Mouse (Mus musculus) brain, adult 2 months (tissue): ENCODE measurements around the gene Gtf2i.

Experiments
- DNase-seq: peaks from one replicate; pipeline ENCODE4 v3.0.0; 2011; ENCODE audit warnings: low read depth, low spot score

Gene Gtf2i

DNA sequence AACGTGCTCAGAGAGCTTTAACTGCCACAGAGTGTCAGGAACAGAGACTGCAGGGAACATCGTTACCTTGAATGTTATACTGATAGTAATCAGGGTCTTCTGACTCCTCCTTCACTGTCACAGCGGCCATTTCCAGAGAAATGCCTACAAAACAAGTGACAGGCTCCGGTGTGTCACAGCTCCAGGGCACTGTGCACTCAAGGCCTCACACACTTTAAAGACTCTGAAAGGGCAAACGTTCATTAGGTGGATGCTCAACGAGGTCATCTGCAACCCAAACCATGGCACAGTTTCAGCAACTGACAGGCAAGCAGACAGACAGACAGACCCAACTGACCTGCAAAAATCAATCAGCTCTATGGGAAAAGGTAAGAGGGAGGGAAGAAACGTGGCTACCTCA lies 35.2 kb downstream of the Gtf2i start:
- DNase-seq = no peak

DNA sequence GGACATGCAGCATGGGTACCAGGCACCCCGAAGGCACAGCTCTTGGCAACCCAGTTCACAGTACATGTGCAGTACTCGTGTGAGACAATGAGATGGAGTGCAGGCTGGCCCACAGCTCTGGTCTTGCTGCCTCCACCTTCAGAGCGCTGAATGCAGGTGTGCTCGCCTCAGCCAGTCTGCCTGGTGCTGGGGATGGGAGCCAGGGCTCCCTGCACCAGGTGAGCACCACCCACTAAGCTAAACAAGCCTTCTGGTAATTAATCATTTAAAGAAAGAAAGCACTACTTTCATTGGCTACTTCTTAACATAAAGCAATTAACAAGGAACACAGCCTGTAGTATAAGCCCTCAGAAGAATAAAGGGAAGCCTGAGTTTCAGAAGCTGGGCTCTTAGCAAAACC lies 37.5 kb downstream of the Gtf2i start:
- no peak for DNase-seq

DNA sequence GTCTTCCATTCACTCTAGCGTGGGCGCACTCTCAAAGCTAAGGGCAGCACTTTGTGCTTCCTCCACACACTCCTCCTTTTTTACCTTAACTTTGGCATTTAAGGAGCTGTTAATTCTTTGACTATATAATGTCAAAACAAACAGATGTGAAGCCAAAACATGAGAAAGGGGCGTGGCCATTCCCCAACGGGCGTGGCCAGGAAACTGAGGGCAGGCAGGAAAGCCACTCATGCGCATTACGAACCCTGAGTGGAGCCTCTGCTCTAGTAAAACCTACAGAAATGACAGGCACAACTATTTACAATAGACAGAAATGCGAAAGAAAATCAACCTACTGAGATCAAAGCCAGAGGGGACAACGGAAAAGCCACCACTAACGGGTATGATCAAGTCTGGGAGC lies 39.0 kb downstream of the Gtf2i start:
- DNase-seq = no peak

DNA sequence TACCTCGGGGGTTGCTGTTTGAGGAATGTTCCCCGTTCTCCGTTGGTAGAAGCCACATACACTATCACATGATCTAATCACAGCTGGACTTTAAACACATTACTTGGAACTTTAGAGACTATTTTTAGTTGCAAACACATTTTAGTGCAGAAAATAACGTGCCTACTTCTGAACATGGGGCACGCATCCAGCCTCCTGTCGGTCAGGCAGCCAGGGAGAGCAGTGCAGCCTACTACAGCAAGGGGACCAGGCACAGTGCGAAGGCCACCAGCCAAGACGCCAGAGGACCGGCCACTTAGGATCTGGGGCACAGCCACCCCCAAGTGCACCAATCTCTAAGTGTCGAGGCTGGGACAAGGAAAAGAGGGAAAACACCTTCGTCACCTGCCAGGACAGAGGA lies 39.5 kb downstream of the Gtf2i start:
- peak; percentile 38 for DNase-seq

DNA sequence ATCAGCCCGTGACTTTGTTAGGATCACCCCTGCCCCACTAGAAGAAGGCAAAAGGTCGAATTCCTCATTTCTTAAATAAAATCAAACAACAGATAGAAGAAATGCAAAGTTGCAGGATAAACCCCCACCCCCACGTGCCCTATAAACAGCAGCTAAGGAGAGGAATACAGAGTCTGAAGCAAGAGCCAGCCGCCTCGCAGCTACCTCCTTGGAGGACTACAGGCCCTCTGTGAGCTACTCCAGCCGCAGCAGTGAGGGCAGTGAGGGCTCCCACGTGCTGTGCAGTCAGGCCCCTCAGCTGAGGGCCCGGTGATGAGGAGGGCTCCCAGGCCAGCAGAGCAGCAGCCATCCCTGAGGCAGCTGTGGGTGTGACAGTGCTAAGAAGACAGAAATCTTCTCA lies 40.8 kb downstream of the Gtf2i start:
- no peak for DNase-seq

DNA sequence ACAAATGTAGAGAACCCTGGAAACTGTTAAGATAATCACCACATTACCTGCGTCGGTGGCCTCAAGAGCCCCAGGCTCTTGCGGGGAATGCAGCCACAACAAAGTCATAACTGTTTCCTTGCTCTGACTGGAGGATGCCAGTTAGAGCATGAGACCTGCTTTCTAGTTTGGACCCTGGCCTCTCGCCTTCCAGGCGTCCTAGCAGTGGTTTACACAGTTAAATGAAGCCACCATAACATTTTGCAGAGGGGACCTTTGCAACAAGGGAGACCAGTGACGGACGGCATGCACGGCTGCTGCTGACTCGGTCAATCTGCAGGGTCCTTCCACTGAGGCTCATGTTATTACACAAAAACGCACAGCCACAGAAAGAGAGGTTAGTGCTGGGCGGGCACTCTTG lies 41.8 kb downstream of the Gtf2i start:
- DNase-seq = no peak

DNA sequence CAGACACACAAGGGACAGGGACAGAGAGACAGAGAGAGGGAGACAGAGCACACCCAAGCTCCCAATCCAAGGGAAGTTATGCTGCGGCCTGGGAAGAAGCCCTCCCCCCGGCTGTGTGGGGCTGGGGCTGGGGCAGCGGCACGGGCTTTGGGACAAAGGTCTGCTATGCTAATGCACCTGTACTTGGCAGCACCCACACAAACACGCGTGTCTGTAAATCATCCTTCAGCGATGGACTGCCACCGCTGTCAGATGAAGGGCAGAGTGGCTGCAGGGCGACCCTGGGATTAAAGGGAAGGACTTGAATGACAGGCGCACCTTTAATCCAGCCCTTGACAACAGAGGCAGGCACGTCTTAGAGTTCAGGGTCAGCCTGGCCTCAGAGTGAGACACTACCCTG lies 43.1 kb downstream of the Gtf2i start:
- DNase-seq = no peak

DNA sequence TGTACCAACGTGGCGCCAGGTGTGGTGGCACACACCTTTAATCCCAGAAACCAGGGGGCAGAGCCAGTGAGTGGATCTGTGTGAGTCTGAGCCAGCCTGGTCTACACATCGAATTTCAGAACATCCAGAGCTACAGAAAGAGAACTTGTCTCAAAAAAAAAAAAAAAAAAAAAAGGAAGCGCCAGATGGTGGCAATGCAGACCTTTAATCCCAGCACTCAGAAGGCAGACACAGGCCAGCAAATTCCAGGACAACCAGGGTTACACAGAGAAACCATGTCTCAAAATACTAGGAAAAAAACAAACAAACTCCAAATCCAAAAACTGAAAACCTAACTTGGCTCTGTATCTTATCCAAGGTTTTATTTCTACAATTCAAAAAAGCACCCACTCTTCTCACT lies 44.0 kb downstream of the Gtf2i start:
- DNase-seq = peak; percentile 37

DNA sequence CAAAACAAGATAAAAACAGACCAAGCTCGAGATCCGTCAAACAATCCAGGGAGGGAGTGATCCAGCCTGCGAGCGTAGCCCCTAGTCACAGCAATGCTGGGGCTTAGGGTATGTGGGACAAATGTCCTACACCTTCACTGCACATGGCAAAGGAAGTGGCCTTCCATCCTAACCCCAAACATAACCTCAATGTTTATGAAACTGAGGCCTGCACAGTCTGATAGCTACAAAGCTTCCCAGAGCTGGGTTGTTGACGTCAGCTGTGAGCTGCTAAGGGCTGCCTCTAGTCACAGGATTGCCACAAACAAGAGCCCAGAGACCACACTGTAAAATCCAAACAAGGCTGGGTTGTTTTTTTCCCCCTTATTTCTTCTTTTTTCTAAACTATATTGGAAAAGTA lies 44.8 kb downstream of the Gtf2i start:
- DNase-seq = no peak

DNA sequence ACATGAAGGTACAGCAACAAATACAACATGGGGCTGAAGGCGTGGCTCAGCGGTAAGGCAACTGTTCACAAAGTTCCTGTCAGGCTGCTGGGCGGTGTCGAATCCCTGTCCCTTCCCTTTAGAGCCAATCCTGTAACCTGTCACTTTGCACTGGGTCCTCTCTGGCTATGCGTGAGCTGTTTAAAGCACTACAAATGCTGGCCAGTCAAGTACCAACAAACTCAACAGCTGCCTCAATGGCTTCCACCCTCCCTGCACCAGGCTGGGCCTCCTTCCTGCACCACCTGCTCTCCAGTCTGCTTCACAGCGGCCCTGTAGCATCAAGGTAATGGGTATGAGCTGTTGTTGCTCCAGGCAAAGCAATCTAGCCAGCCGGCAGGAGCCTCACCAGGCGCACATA lies 45.8 kb downstream of the Gtf2i start:
- DNase-seq = peak; percentile 42

DNA sequence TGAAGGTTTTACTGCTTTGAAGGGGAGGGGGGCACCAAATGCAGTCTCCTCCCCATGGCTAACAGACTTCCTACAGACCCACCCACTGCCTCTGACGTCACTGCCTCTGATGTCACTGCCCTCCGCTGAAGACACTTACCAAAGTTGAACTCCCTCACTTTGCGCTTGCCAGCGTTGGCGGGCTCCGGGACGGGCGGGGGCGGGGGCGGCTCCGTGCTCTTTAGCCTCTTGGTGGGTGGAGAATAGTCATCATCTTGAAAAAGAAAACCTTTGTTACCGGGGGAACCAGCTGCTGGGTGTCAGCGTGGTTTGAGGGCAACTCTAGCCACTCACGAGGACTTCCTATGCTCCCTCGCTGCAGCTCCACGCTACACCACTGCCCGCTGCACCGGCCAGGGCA lies 48.2 kb downstream of the Gtf2i start:
- peak; percentile 66 for DNase-seq

DNA sequence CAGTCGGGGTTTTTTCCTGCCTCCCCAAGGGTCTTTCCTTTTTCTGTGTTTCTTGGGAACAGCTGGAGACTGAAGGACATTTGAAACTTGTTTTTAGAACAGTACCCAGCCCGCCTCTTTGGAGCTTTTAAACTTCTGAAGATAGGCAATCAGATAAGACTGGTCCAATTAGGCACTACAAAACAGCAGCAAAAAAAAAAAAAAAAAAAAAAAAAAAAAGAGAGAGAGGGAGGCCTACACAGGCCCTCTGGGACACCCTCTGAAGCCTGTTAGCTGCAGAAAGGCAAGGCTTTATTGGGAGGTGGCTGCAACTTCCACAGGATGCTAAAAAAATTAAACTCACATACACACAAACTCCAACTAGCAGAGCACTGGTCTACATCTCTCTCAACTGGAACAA lies 48.7 kb downstream of the Gtf2i start:
- no peak for DNase-seq

DNA sequence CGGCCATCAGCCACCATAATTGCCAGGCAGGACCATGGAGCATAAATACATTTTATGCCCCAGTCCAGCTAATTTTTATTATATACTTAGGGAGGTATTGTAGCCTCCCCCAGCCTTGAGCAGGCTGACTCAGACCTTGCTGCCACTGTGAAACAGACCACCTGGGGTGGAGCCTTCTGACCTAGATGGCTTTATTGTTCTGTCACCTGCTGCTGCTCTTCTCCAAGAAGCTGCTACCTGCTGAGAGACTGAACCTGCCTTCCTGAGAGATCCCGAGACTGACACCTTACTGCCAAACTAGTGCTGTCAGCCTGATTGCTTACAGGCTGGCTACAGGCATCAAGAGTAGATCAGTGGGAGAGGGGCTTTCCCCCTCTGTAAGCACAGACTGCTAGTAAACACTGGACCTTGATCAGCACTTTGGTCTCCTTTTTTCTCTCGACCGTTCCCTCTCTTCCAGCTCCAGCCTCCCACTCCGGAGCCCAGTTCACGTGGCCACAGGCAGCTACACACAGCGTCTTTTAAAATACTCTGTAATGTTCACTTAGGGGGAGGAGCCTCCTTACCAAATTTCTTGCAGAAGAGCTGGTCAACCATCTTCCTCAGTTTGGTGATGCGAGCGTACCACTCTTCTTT lies 54.4 kb downstream of the Gtf2i start:
- peak; percentile 70 for DNase-seq

DNA sequence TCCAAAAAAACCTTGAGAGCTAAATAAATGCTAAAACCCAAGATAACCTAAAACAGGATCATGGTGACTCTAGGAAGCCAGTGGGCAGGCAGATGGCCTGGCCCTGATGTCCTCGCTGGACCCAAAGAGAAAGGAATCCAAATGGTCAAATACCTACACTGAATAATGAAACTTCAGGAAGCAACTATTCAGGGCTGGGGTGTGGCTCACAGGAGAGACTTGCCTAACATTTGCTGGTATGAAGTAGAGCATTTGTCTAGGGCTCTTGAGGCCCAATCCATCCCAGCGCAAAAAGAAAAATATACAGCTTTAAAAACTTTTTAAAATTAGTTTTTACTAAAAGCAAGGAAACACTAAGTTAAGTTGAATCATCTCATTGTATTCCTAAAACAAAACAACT lies 55.6 kb downstream of the Gtf2i start:
- DNase-seq = no peak

DNA sequence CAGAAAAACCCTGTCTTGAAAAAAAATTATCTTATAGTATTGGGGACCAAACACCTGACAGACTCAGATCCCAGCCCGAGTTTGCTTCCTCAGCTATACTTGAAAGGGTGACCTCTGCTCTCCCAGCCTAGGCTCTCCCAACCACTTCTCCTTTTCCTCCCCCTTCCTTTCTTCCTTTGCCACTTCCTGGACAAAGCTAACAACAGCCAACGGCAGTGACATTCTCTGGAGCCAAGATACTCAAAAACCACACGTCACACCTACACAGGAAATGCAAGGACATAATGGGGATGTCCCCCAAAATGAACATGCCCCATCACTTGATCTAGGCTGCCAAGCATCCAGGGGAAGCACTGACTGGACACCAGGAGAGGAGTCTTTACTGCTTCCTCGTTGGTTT lies 56.2 kb downstream of the Gtf2i start:
- no peak for DNase-seq

DNA sequence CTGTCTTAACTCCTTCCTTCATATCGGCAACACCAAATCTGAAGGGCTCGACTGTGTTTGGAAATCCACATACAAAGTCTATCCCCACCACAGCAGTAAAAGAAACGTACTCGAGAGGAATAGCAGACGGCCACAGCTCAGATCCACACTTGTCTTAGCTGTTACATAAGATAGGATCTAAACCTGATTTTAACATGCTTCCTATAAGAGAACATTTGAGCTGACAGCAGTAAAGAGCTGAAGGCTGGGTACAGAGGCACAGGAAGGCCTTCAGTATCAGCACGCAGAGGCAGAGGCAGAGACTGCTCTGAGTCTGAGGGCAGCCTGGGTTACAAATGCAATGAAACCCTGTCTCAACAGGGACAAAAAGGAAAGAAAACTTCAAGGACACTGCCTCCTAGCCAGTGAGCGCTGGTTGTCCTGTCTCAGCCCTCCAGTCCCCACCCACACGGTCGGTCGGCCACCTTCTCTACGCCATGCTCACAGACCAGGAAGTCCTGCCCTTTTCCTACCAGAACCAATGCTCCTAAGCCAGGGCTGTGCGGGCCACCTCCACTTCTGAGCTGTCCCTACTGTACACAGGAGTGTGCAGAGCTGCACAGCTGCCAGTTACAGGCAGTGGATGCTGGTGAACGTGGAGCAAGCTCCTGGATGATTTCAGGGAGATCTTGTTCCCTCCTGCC lies 57.1 kb downstream of the Gtf2i start:
- DNase-seq = peak; percentile 51

DNA sequence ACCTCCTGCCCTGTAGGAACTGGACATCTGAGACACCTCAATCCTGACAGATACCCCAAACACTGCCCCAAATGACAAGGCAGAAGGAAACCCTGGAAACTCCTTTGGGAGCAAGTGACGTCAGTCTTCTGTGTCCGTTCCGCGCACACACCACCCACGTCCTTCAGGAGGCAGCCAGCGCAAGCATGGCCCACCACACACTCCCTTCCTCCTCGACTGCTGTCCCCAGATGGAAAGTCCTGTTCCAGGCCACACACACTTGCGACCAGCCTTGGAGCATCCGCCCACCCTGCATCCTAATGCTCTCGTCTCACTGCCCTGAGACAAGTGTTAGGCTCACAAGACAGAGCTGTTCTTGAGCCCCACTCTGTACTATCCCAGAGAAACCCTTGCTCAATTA lies 59.3 kb downstream of the Gtf2i start:
- peak; percentile 59 for DNase-seq

DNA sequence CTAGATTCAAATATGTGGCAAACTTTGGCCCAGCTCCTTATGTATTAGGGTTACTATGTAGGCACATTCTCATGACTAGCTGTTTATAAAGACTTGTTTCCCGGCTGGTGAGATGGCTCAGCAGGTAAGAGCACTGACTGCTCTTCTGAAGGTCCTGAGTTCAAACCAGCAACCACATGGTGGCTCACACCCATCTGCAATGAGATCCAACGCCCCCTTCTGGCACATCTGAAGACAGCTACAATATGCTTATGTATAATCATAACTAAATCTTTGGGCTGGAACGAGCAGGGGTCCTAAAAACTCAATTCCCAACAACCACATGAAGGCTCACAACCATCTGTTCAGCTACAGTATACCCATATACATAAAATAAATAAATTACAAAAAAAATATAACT lies 60.8 kb downstream of the Gtf2i start:
- no peak for DNase-seq

DNA sequence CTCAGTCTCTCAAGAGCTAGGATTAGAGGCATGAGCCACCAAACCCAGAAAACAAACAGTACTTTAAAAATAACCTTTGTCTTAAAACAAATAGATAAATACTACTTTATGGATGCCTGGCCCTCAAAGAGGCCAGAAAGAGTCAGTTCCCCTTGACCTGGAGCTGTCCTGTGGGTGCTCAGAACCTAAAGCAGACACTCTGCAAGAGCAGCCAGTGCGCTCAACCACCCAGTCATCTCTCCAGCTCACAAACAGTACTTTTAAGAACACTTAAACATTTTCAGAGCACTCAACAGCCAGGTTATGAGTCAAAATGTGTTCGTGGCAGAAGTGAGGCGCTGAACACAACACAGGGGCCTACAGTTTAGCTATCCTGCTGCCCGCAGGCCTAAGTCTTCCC lies 63.5 kb downstream of the Gtf2i start:
- no peak for DNase-seq

DNA sequence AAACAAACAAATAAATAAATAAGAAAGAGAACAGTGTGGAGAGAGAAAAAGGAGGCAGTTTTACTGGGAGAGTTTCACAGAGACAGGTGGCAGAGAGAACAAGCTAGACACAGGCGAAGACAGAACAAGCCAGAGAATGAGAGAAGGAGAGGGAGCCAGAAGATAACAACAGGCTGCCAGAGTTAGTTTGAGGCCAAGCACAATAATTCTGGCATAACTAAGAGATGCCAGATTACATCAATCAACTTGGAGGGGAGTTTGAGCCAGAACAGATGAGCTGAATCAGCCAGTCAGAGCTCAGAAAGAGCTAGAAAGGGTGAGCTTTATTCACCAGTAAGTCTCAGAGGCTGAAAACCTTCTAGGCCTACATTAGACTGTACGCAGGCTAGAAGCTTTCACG lies 64.0 kb downstream of the Gtf2i start:
- DNase-seq = no peak

DNA sequence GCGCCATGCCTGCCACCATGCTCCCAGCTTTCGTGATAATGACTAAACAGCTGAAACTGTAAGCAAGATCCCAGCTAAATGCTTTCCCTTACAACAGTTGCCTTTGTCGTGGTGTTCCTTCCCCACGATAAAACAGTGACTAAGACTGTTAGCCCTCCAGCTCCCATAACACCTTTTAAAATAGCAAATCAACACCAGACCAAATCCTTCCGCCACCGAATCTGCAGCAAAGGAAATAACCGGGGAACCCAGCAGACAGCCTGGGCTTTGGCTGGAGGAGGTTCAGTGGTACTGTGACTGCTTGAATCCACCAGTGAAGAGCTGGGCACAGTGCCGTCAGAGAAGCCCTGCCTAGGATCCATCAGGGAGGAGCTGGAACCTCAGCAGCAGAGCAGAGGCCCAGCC lies 65.3 kb downstream of the Gtf2i start:
- peak; percentile 78 for DNase-seq

DNA sequence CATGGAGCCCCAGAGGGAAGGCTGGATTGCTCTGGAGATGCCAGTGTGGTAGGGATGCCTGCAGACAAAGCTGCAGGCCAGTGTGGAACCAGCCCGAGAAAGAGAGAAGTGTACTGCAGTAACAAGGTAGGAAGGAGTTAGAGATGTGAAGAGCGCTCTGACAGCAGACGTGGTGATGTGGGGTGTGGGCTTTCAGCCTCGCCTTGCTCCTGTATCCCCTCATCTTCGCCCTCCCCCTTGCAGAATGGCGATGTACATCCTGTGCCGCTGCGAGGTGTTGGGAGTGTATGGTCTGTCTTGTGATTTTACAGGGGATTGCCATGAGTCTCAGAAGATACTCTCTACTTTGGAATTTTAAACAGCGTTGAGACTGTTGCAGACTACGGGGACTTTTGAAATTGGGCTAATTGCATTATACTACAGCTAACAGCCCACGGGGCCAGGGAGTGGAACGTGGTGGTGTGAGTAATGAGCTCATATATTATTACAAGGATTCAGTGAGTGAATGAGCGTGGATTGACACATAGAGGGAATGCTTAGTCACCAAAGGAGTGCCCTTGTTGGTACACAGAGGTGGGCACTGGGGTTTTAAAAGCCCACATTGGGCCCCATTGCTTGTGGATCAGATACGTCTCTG lies 65.8 kb downstream of the Gtf2i start:
- no peak for DNase-seq

DNA sequence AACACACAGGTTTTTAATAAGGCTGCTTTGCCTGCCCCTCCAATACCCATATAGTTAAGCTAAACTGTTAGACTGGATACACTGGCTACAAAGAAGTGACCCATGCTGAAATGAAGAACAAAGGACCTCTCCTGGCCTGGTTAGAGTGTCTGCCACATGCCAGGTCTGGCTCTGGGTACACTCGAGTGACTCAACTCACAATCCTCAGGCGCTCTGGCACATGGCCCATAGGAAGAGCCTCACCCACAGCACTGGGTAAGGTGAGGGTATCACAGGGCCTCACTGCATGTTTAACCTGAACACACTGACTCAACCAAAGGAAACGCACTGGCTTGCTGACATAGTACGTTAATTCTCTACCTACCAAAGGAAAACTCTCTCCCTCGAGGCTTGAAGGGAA lies 68.4 kb downstream of the Gtf2i start:
- no peak for DNase-seq
